Mouse (Mus musculus): Measurements from ENCODE around the gene Speer2. TPM values are rescaled to one million over a fixed set of nuclear protein-coding genes. Genes with fewer than 3 reads are reported as not detected.

The Speer2 gene
- polyA plus RNA-seq (2016; fragmentation: Nextera tagmentation; extraction: Ambion mirVana): not detected in 2 replicates

- 91% methylated on average over 4 of the region's 4 CpGs for WGBS
- no peaks in the 10 kb centered on the region for H3K27me3 ChIP-seq
- no peak within 1 kb of the TSS for H3K4me2 ChIP-seq (replicated peaks)
- H3K9me3 ChIP-seq: no peaks in the 10 kb centered on the region
- no peaks in the 10 kb centered on the region for H3K36me3 ChIP-seq
- no peak within 1 kb of the TSS for H3K4me3 ChIP-seq
- no peaks in the 10 kb centered on the region for H3K4me1 ChIP-seq
- no peak within 1 kb of the TSS for H3K9ac ChIP-seq (replicated peaks)
- no peak within 1 kb of the TSS for H3K27ac ChIP-seq (replicated peaks)
- no peak for ATAC-seq (ENCODE audit: low FRiP score, low read depth)
These were observed at the start of gene Speer2 for GRCm38 (mm10) chr16:69863644-69864043. Gene Speer2, minus strand, starts transcription at chr16:69863744.

GRCm38 (mm10) chr16:69904303-69904702, 40.8 kb upstream of the Speer2 start:
- Histone ChIP-seq H3K4me1 (no peaks in the 10 kb centered on the region), H3K27me3 (no peaks in the 10 kb centered on the region), H3K36me3 (no peaks in the 10 kb centered on the region), H3K4me2 (replicated peaks) (no peak overlapping the region), H3K4me3 (no peak overlapping the region), H3K9me3 (no peaks in the 10 kb centered on the region), H3K27ac (replicated peaks) (no peak overlapping the region), H3K9ac (replicated peaks) (no peak overlapping the region)
- no peak for ATAC-seq (ENCODE audit: low FRiP score, low read depth)

- no peaks in the 10 kb centered on the region for H3K9me3 ChIP-seq
- no peaks in the 10 kb centered on the region for H3K27me3 ChIP-seq
- H3K27ac ChIP-seq (replicated peaks): no peak overlapping the region
- H3K9ac ChIP-seq (replicated peaks): no peak overlapping the region
- no peaks in the 10 kb centered on the region for H3K36me3 ChIP-seq
- no peak overlapping the region for H3K4me3 ChIP-seq
- H3K4me2 ChIP-seq (replicated peaks): no peak overlapping the region
- H3K4me1 ChIP-seq: no peaks in the 10 kb centered on the region
- ATAC-seq (ENCODE audit: low FRiP score, low read depth): no peak
These were observed 17.2 kb upstream of the Speer2 start for GRCm38 (mm10) chr16:69880712-69881111.

GRCm38 (mm10) chr16:69836628-69837027, 26.9 kb downstream of the Speer2 start:
- H3K9ac ChIP-seq (replicated peaks): no peak overlapping the region
- no peak for ATAC-seq (ENCODE audit: low FRiP score, low read depth)
- no peak overlapping the region for H3K4me2 ChIP-seq (replicated peaks)
- H3K9me3 ChIP-seq: no peaks in the 10 kb centered on the region
- H3K4me3 ChIP-seq: no peak overlapping the region
- no peak overlapping the region for H3K27ac ChIP-seq (replicated peaks)
- 86% methylated on average over 2 of the region's 2 CpGs for WGBS
- H3K4me1 ChIP-seq: no peaks in the 10 kb centered on the region
- H3K36me3 ChIP-seq: no peaks in the 10 kb centered on the region
- no peaks in the 10 kb centered on the region for H3K27me3 ChIP-seq

- ATAC-seq (ENCODE audit: low FRiP score, low read depth): no peak
- H3K36me3 ChIP-seq: no peaks in the 10 kb centered on the region
- no peak overlapping the region for H3K27ac ChIP-seq (replicated peaks)
- no peak overlapping the region for H3K4me3 ChIP-seq
- no peak overlapping the region for H3K4me2 ChIP-seq (replicated peaks)
- no peaks in the 10 kb centered on the region for H3K9me3 ChIP-seq
- no peak overlapping the region for H3K9ac ChIP-seq (replicated peaks)
- no peaks in the 10 kb centered on the region for H3K4me1 ChIP-seq
- H3K27me3 ChIP-seq: no peaks in the 10 kb centered on the region
- WGBS: 65% methylated on average over 5 of the region's 5 CpGs
These were observed 49.9 kb downstream of the Speer2 start for GRCm38 (mm10) chr16:69813652-69814051.

Data from midbrain, embryonic 12.5 days (tissue).